Mouse (Mus musculus) layer of hippocampus, adult 9-11 months (tissue): ENCODE results near the gene Ifrd2.

ENCODE experiments used
- DNase-seq: peaks from one replicate; pipeline ENCODE4 v3.0.0; 2022

Ifrd2 gene

DNA sequence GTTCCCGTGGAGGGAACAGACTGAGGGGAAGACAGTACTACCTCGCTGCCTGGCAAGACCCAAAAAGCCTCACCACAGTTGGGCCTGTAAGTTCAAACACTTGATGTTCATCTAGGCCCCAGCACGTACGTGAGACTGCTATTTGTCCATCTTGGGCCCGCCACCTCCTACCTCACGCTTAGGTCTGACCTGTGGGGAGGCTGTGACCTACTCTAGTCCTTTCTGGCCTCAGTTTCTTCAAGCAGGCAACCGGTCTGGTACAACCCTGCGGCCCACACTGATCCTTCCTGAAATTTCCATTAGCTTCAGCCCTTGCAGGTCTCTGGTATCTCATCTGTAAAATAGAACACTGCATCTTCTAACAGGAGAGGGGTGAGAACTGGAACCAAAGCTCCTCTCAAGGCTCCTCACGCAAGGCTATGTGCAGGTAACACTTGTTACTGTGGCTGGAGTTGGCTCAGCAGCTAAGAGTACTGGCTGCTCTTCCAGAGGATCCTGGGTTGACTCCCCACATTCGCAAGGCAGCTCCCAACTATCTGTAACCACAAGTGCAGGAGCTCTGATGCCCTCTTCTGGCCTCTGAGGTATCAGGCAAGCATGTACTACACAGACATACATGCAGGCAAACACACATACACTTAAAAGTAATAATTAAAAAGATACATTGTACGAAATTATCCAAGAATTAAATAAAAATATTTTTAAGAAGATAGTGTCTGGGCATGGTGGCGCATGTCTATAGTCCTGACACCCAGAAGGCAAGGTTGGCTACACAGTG, 38.1 kb downstream of the Ifrd2 start:
- DNase-seq = no peak

DNA sequence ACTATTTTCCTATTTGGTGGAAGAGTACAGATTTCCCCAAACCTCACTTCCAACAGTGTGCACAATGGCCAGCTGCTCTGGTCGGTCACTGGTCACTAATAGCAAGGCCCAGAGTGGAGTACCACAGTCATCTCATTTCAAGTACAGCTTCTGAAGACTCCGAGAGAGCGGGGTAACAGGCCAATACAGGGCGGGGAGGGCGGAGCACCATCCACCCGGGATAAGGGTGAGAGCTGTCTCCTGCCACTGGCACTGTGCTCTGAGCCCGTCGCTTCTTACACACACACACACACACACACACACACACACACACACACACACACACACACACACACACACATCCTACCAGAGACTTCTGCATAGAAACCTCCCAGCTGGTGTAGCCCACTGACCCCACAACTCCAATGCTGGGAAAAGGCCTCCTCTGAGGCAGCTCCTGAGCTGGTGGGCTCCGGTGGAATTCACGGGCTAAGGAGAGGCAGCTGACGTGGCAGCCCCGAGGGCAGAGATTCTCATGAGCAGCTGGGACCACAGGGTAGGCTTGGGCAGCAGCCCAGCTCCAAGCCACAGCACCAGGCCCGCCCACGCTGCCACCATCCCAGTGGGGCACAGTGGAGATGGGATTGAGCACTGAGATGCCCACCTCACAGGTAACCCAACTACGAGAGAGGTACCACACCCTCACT, 38.9 kb downstream of the Ifrd2 start:
- no peak for DNase-seq

GRCm38 (mm10) chr9:107626844-107627277, 39.4 kb downstream of the Ifrd2 start:
- peak; percentile 82 for DNase-seq

DNA sequence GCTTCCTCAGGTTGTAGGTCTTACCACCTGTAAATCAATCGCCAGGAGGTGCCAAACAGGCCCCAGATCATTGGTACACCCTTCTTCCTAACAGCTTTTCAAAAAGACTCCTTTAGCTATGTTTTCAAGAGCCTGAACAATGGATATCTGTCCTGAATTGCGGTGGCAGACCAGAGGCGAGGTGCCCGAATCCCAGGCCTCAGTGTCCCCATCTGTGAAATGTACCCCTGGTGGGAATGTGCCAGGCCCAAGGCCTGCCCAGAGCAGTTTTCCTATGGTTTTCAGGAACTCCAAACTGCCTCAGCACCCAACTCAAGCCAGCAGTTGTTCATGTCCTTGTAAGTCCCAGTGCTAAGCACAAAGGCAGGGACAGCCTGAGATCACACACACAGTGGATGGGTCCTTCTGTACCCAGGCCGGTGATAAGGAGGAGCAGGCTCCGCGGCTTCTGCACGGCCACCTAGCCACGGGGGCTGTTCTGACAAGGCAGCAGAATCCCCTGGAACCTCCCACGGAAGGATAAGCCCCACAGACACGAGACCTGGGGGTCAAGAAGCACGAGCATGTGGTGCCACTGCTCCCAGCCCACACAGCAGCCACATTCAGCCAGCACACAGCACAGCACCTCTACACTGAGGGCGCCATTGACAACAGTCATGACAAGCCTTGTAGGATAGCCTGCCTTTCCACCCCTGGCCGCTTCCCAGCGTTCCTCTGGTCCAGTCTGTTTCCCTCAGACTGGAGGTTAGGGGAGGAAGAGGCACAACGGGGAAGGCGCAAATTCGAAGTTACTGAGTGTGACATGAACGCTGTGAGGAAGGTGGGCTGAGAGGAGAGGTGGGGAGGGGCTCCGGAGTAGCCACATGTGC, 40.2 kb downstream of the Ifrd2 start:
- DNase-seq = no peak

DNA sequence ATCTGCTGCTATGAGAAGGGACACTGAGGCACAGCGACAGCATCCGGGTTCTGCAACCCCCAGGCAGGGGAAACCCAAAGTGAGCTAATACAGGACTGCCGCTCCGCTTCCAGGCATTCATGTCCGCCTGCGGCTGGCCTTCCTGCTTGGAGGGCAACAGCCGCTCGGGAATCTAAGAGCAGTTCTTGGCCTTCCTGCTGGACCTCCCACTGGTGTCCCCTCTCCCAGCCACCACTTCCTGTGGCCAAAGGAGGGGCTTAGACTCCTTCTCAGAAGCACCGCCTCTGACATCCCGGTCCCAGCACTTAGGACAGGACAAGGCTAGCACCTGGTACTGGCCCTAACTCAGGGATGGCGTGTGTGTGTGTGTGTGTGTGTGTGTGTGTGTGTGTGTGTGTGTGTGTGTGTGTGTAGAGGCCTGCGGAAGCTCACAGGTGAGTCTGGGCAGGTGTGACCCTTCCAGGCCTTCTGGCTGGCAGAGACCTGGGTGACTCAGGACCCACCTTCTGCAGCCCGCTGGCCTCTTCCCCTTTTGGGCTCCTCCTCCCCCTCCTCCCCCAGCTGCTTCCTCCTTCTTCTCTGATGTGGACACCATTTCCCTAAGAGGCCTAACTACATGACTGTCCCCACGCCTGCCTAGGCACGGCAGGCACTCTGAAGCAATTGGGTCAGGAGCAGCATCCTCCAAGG, 41.4 kb downstream of the Ifrd2 start:
- DNase-seq = peak; percentile 69

DNA sequence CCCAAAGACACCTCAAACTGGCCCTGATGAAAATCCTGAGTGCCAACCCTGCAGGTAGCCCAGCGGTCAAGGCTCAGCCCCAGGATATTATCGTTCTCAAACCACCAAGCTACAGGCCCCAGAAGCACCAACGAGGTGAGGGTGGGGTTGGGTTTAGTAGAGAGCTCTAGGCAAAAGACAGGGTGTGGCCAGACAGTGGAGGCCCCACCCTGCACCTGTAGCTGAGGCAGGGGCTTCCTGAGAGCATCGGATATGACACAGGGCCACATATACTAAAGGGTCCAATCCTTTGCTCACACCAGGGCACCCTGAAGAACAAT, 41.9 kb downstream of the Ifrd2 start:
- no peak for DNase-seq

- DNase-seq = no peak
These were observed 42.5 kb downstream of the Ifrd2 start for GRCm38 (mm10) chr9:107629901-107630425.

GRCm38 (mm10) chr9:107630576-107630975, 43.1 kb downstream of the Ifrd2 start:
- peak; percentile 54 for DNase-seq

GRCm38 (mm10) chr9:107631311-107631826, 43.9 kb downstream of the Ifrd2 start:
- no peak for DNase-seq

- no peak for DNase-seq
These were observed 44.4 kb downstream of the Ifrd2 start for GRCm38 (mm10) chr9:107631861-107632260.

DNA sequence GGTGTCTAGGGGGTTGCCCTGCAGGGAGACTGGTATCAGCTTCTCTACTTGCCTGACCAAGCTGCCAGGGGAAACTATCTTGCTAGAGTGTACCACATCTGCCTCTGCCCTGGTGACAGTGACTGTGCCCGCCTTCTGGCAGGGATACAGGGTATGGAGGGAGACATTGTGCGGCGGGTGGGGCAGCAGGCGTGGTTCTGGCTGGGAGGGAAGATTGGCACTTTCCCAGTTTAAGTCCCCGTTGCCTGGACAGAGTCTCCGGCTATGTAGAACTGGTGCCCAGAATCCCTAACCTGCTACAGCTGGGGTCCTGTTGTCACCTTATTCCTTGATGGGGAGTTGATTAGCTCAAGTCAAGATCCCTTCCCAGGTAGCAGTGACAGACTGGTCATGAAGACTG, 45.0 kb downstream of the Ifrd2 start:
- DNase-seq = peak; percentile 55

DNA sequence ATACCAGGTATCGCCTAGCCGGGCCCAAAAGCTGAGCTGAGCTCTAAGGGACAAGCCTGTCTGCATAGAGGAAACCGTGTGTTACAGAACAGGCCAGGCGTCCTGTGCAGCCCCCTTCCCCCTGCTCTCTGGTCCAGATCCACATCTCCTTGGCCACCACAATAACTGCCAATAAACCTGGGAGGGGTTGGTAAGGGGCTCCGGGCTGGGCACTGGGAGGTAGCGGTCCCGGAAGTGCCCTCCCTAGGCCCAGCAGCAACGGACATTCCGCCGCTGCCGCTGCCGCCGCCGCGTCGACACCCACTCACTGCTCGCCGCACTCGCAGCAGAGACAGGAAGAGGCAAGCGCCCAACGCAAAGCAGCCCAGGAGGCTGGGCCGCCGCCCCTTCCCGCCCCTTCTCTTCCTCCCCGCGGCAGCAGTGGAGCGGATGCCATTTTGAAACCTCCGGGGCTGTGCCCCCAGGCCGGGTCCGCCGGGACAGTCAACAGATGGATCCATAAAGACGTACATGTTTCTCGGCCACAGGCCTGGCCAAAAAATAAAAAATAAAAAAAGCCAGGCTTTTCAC, 45.7 kb downstream of the Ifrd2 start:
- DNase-seq = peak; percentile 86

DNA sequence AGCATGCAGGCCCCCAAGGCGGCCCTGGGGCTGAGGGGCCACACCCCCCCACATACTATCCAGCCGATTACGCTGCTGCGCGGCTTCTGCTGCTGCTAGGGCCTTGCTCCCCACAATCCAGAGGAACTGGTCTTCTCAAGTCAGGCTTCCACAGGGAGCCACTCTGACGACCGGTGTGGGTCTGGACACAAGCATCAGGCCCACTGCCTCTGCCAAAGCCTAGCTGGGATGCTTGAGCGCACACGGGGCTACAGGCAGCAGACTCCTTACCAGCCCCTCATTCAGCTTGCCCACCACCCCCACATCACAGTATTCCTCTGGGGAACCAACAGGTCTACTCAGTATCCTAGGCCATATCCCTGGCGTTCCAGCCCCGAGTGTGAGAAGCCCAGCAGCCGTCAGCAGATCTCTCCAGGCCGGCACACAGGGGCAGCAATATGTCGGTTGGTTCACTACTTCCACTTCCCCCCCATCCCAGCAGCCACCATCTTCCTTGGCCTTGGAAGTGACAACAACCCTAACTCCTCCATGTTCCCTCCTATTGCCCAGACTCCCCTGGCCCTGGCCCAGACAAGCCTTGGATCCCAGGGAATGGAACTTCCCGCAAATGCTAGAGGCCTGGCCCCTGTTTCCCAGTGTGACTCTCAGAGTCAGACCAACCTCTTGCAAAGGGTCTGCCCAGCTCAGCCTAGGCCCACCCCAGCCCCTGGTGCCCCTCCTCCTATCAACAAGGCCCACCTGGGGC, 46.4 kb downstream of the Ifrd2 start:
- DNase-seq = peak; percentile 47

- no peak for DNase-seq
These were observed 47.2 kb downstream of the Ifrd2 start for GRCm38 (mm10) chr9:107634406-107635278.

DNA sequence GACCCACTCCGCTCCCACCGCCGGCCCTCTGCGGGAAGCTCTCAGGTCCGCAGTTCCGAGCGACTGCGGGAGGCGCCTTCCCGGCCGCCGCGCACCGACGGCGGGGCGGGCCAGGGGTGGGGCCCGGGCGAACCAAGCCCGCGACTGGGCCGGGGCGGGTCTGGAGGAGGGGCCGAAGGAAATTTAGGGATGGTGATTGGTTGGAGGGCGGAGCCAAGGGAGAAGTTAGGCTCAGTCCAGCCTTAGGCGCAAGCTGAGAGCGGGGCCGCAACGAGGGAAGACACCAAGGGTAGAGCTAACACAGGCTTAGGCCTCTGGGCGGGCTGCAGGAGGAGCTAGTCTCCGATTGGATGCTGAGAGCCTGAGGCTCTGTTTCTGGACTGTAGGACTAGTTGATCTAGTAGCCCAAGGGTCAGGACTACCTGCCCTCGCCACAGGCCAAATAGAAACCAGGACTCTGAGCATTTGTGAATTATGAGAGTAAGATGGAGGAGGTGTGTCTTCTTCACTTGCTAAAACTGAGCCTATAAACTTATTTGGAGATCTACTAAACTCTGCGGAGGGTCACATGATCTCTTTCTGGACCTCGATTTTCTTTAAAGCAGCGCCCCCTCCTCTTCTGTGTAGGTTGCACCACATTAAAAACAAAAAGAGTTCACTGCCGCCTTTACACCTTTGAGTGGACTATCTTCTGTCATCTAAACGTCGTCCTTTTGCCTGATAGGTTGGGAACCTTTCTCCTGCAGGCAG, 48.0 kb downstream of the Ifrd2 start, which contains the start of gene Gnai2:
Gene Gnai2, minus strand, starts transcription at position 89 of the 750 bp plus-strand sequence.
- peak; percentile 96 for DNase-seq

DNA sequence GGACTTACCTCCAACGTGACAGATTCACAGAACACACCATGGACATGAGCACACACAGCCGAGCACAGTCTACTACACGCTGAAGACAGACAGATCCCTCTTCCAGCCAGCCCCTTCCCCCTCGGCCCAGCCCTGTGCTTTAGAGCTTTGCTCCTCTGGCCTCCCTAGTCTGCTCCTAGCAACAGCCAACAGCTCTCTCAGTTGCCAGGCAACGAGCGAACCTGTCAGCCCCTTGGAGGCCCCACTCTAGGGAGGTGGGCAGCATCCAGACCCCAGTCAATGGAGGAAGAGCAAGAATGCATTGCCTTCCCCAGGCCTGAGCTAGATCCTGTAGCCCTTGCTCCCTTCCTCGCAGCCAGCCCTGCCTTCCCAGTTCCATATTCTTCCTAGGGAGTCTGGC, 49.6 kb downstream of the Ifrd2 start:
- no peak for DNase-seq

GRCm38 (mm10) chr9:107640257-107640772, 52.9 kb downstream of the Ifrd2 start:
- peak; percentile 81 for DNase-seq

- DNase-seq = no peak
These were observed 54.2 kb downstream of the Ifrd2 start for GRCm38 (mm10) chr9:107641666-107642065.
